Mouse (Mus musculus) liver, adult 2 months (tissue): ENCODE measurements around the gene Slc1a5. TPM values are rescaled to one million over a fixed set of nuclear protein-coding genes. Genes with fewer than 3 reads are reported as not detected.

ENCODE experiments used
- DNase-seq: peaks from one replicate; pipeline ENCODE4 v3.0.0-alpha.2; 2011; ENCODE audit warnings: low read depth, low spot score; ENCODE audit errors: extremely low read depth
- H3K27ac ChIP-seq: fragments of 200-500 bp; replicated peaks from 2 replicates; pipeline ENCODE4 v1.5.1; 2012; ENCODE audit warnings: low read depth, mild to moderate bottlenecking, control low read depth, inconsistent platforms, low read length; ENCODE audit not compliant: insufficient read depth
- H3K27me3 ChIP-seq: fragments of 200-500 bp; 2 replicates; pipeline ENCODE4 v1.6.1; 2012; ENCODE audit warnings: mild to moderate bottlenecking, moderate library complexity, low read length, inconsistent platforms; ENCODE audit not compliant: control insufficient read depth, insufficient read depth
- H3K36me3 ChIP-seq: fragments of 200-500 bp; 2 replicates; pipeline ENCODE4 v1.6.1; 2012; ENCODE audit warnings: low read length, inconsistent platforms; ENCODE audit not compliant: control insufficient read depth, insufficient read depth
- H3K4me1 ChIP-seq: fragments of 200-500 bp; 2 replicates; pipeline ENCODE4 v1.6.1; 2011; ENCODE audit warnings: low read length; ENCODE audit not compliant: control insufficient read depth, insufficient read depth
- H3K4me3 ChIP-seq: fragments of 200-500 bp; 2 replicates; pipeline ENCODE4 v1.5.1; 2011; ENCODE audit warnings: low read depth, mild to moderate bottlenecking, control low read depth, low read length, moderate library complexity; ENCODE audit not compliant: insufficient read depth
- H3K79me2 ChIP-seq: fragments of 200-500 bp; 2 replicates; pipeline ENCODE4 v1.6.1; 2012; ENCODE audit warnings: inconsistent platforms, mild to moderate bottlenecking, low read length, moderate library complexity; ENCODE audit not compliant: control insufficient read depth, insufficient read depth
- H3K9ac ChIP-seq: fragments of 200-500 bp; 2 replicates; pipeline ENCODE4 v1.6.1; 2012; ENCODE audit warnings: low read depth, mild to moderate bottlenecking, control low read depth, inconsistent platforms, low read length
- CTCF ChIP-seq: fragments of 200-500 bp; IDR thresholded peaks from 2 replicates; pipeline ENCODE4 v1.5.1; 2011; ENCODE audit warnings: low read depth, low read length, control low read depth
- POLR2A ChIP-seq: fragments of 200-500 bp; IDR thresholded peaks from 2 replicates; pipeline ENCODE4 v1.6.1; 2011; ENCODE audit warnings: low read length, control low read depth; ENCODE audit not compliant: insufficient read depth; ENCODE audit errors: extremely low read depth
- WGBS: fragments of 180-500 bp; shearing (Covaris S2); methylation state at CpG from one replicate; pipeline ENCODE4 v1.1.7; 2018; 5-methylcytosine and 5-hydroxymethylcytosine counted together
- polyA plus RNA-seq: library from polyadenylated mRNA; depleted of rRNA; stranded (reverse); fragments of >200 nt; gene quantifications from 2 replicates; pipeline ENCODE4 v1.2.3, GENCODE M21; 2012
- total RNA-seq: library from RNA; depleted of rRNA; stranded (reverse); fragments of >200 nt; gene quantifications from 2 replicates; pipeline ENCODE4 v1.2.3, GENCODE M21; 2014

The Slc1a5 gene
- total and polyA plus RNA-seq, 2 experiments: 1.8 to 4.2 TPM

DNA sequence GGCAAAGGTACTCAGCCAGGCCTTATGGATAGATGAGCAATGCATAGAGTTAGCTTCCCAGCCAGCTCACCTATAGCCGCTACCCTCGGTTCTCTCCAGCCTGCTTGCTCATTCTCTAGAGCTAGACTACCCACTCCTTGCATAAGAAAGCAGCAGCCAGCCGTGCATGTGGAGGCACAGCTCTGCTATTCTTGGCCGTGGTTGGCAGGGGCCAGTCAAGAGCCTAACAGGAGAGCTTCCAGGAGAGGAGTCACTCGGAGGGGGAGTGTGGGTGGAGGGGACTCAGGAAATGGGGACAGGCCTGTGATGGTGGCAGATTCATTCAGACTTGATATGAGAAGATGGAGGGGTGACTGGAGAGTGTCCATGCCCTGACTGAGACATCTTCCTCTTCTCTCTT, 42.6 kb downstream of the Slc1a5 start:
- DNase-seq: no peak
- Histone ChIP-seq H3K36me3 (peaks cover 9% of the 10 kb centered on the region; the same call in 1 of the 2 replicates), H3K27ac (no peak overlapping the region), H3K27me3 (no peaks in the 10 kb centered on the region), H3K4me1 (peaks cover 18% of the 10 kb centered on the region), H3K4me3 (no peak overlapping the region), H3K9ac (no peak overlapping the region), H3K79me2 (peaks cover 26% of the 10 kb centered on the region; the same call in 1 of the 2 replicates)
- no peak for TF ChIP-seq CTCF
- TF ChIP-seq POLR2A: no peak
- WGBS: 86% methylated on average over 5 of the region's 5 CpGs

DNA sequence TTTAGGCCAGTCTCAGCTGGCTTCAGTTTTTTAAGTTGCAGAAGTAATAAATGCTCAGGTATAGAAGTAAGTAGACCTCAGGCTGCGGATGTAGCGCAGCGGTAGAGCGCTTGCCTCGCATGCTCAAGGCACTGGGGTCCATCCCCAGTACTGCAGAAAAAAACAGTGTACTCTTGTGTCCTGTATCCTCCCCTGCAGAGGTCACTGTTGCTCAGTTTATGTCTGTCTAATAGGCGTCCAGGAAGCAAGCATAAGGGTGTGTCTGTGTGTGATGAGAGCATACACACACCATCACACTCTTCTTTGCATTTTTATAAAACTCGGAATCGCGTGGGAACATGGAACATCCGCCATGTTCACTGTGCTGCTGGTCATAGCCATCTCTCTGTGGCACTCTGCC, 44.6 kb downstream of the Slc1a5 start:
- TF ChIP-seq CTCF (no peak; the same call in 1 of the 2 replicates), POLR2A (no peak)
- no peak for DNase-seq
- Histone ChIP-seq H3K27ac (no peak overlapping the region), H3K4me1 (peaks cover 8% of the 10 kb centered on the region), H3K9ac (no peak overlapping the region), H3K36me3 (peaks cover 18% of the 10 kb centered on the region; the same call in 1 of the 2 replicates), H3K27me3 (no peaks in the 10 kb centered on the region), H3K4me3 (no peak overlapping the region), H3K79me2 (peaks cover 16% of the 10 kb centered on the region; the same call in 1 of the 2 replicates)
- WGBS: 84% methylated on average over 10 of the region's 10 CpGs

DNA sequence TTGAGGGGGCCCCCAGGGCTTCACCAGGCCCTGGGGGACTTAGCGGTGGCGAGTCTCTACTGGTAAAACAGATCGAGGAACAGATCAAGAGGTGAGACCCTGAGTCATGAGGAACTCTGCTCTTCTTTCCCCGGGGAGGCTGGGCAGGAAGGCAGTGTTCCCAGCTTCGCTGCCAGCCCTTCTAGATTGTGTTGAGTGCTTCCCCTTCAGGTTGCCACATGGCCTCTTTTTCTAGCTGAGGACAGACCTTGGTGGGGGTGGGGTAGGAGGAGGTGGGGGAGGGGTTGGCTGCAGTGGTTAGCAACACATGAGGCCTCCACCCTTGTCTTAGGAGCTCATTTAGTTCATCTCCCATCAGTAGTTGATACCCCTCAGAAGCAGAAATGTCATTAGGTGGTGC, 45.4 kb downstream of the Slc1a5 start:
- peaks cover 19% of the 10 kb centered on the region; the same call in 1 of the 2 replicates for H3K36me3 ChIP-seq
- TF ChIP-seq POLR2A (no peak), CTCF (no peak)

DNA sequence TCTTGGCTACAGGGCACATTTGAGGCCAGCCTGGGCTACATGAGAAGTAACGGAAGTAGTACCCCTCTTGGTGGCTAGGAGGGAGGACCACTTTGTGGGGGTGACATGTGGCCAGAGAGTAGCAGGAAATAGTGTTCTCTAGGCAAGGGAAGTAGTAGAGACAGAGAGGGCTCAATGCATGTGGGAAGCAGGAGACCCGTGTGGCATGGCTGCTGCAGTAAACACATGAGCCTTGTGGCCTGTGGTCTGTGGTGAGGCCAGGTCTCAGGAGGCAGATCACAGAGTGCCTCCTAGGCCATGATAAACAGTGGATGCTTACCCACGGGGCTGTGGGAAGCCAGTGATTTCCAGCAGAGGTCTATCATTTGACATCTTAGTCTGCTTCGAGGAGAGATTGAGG, 46.1 kb downstream of the Slc1a5 start:
- Histone ChIP-seq H3K4me1 (no peaks in the 10 kb centered on the region), H3K79me2 (peaks cover 8% of the 10 kb centered on the region; the same call in 1 of the 2 replicates), H3K27me3 (no peaks in the 10 kb centered on the region), H3K9ac (no peak overlapping the region), H3K27ac (no peak overlapping the region), H3K36me3 (peaks cover 22% of the 10 kb centered on the region), H3K4me3 (no peak overlapping the region)
- TF ChIP-seq CTCF: no peak
- no peak for DNase-seq
- 78% methylated on average over 4 of the region's 4 CpGs for WGBS

More for the DNA sequence above, 45.4 kb downstream of the Slc1a5 start:
- 82% methylated on average over 5 of the region's 5 CpGs for WGBS
- no peak for DNase-seq
- H3K4me3 ChIP-seq: no peak overlapping the region
- no peak overlapping the region for H3K9ac ChIP-seq
- H3K27me3 ChIP-seq: no peaks in the 10 kb centered on the region
- H3K27ac ChIP-seq: no peak overlapping the region
- peaks cover 11% of the 10 kb centered on the region; the same call in 1 of the 2 replicates for H3K79me2 ChIP-seq
- H3K4me1 ChIP-seq: no peaks in the 10 kb centered on the region

DNA sequence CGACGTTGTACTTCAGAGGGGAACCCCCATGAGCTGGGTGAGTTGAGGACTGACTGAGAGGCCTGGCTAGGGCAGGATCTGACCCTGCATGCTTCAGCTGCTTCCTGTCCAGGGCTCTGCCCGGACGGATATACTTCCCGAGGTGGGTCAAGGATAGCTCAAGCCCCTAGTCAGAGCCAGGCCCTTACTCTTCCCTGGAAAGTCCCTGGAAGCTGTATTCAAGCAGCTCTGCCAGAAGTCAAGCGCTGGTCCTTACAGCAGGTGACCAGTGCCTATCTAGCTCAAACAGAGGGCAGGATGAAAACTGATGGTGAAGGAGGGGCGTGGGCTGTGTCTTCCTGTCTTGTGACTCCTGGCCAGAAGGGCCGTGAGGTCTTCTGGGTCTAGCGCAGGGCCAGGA, 49.3 kb downstream of the Slc1a5 start:
- no peak for TF ChIP-seq CTCF
- Histone ChIP-seq H3K27me3 (no peaks in the 10 kb centered on the region), H3K4me1 (no peaks in the 10 kb centered on the region), H3K4me3 (no peak overlapping the region), H3K36me3 (peaks cover 33% of the 10 kb centered on the region), H3K27ac (peak overlapping the region; percentile 44), H3K79me2 (no peaks in the 10 kb centered on the region), H3K9ac (peak overlapping the region; percentile 42; the same call in 1 of the 2 replicates)
- no peak for DNase-seq
- WGBS: 76% methylated on average over 9 of the region's 9 CpGs

DNA sequence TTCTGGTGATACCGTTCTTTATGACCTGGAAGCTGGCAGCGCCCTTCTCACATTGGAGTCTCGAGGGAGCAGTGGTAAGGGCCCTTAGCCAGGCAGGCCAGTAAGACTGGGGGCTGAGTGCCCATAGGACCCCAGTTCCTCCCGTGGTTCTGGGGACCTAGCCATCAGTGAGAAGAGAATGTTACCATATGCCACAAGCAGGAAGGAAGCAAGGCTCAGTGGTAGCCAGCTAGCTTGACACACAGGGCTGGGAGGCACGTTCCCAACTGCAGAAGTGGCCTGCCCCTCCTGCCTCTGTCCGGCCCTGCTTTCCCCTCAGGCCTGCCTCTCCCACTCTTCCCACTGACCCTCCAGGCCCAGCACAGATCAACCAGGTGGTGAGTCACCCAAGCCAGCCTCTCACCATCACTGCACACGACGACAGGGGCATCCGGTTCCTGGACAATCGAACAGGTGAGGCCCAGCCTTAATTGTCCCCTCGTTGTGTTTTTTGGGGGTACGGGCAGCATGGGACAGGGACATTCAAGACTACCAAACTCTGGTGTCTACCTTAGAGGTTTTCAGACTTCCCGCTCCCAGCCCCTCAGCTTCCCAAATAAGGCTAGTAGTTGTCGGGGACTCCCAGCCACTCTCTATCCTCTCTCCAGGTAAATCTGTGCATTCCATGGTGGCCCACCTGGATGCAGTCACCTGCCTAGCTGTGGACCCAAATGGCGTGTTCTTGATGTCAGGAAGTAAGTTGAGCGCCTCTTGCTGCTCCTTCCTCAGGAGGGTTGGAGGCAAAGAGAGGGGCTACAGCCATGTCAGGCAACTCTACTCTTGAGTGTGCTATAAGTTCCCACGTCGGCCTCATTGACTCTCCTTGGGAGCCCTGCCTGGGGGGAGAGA, 57.0 kb downstream of the Slc1a5 start:
- peaks cover 10% of the 10 kb centered on the region; the same call in 1 of the 2 replicates for H3K36me3 ChIP-seq
- H3K4me1 ChIP-seq: 0 out of 2 replicates have a peak, but pooled peaks cover 4% of the 10 kb centered on the region
- H3K27ac ChIP-seq: no peak overlapping the region
- TF ChIP-seq POLR2A (no peak), CTCF (no peak)
- no peak overlapping the region for H3K4me3 ChIP-seq
- H3K9ac ChIP-seq: no peak overlapping the region
- H3K27me3 ChIP-seq: no peaks in the 10 kb centered on the region
- DNase-seq: no peak
- WGBS: 93% methylated on average over 18 of the region's 18 CpGs
- H3K79me2 ChIP-seq: no peaks in the 10 kb centered on the region
